Mouse (Mus musculus) lung, postnatal 0 days (tissue): ENCODE measurements around the gene Stpg2.

Experiments used
- CTCF ChIP-seq: IDR thresholded peaks from 2 replicates; pipeline ENCODE4 v1.5.1; 2016; ENCODE audit warnings: antibody characterized with exemption, mild to moderate bottlenecking
- EP300 ChIP-seq: IDR thresholded peaks from 2 replicates; pipeline ENCODE4 v1.6.1; 2016; ENCODE audit warnings: antibody characterized with exemption, mild to moderate bottlenecking, control low read depth

DNA sequence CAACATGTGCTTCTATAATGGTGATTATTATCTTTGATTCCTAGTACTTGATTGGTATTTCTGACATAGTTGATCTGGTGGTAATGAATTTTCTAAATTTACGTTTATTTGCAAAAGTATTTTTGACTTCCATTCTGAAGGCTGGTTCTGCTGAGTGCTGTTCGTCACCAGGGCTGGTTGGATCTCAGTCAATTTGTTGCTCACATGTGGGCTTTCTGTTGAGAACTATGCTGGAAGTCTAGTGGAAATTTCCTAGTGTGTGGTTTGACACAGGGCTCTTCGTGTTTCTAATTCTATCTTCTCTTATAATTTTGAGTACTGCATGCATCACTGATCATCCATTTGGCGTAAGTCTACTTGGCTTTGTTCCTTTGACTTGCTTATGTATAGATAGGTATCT lies 504.3 kb downstream of the Stpg2 start:
- no peak for TF ChIP-seq CTCF
- TF ChIP-seq EP300 = no peak
